Mouse (Mus musculus): ENCODE measurements at regions not wholly inside any gene's neighbourhood (a gene's known extent, or its start where the extent isn't known, plus 50 kb on each side); places are given as distances from the start of the nearest gene placed in this dataset.
"Not testable (repeated sequence)": the region's sequence is repeated elsewhere in the genome, so short reads cannot be mapped to it uniquely, and the experiment has no call there.

DNA sequence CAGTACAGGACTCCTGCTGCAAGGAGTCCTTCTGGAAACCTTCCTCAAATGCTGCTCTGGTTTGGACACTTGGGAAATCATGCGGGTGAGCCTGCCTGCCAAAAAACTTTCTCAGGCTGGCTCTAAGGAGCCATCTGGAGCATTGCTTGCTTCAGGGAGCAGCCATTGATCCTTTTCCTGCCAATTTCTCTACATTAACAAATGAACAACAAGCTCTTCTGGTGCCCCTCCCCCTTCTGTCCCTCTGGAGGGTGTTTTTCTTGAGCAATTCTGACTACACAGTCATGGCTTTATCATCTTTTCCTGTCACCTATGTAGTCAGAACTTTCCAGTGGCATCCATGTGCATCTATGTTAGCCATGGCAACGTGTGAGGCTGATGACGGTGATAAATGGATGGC, 84.5 kb downstream of the Fam43a start:
- DNase-seq (ENCODE audit: low spot score in 2 of 2): no peak

DNA sequence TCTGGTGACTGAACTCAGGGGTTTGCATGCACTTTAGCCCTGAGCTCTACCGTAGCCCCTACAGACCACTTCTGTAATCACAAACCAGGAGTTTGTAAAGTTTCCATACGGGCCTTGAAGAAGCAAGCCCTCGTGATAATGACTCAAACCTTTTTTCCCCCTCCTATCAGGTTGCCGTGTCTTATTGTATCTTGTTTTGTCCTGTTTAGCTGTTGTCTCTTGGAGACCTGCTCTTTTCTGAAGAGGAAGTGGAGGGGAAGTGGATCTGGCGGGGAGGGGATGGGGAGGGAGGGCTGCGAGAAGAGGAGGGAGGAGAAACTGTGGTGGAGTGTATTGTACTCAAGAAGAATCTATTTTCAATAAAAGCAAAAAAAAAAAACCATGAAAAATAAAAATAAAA, 87.0 kb downstream of the Fam43a start:
- DNase-seq (ENCODE audit: low spot score in 2 of 2): no peak

DNA sequence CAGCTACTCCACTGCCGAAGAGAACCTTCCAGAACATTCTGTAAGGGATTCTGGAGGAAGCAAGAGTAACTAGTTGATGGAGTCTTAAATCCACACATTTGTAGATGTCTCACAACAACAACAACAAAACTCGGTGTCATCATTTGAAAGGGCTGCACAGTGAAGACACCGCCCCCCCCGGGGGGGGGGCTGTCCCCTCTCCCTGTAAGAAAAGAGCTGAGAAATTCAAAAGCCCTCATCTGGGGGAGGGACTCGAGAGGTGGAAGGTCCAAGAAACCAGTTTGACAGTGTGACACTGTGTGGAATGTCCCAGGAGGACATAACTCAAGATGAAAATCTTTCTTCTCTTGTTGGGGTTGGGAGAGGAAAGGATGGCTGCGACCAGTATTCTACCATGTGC, 87.7 kb downstream of the Fam43a start:
- no peak for DNase-seq (ENCODE audit: low spot score in 2 of 2)

- DNase-seq (ENCODE audit: low spot score in 2 of 2): no peak
Measured at GRCm38 (mm10) chr16:30687682-30688081, 88.2 kb downstream of the Fam43a start.

- no peak for DNase-seq (ENCODE audit: low spot score in 2 of 2)
Measured at GRCm38 (mm10) chr16:30690531-30690930, 91.0 kb downstream of the Fam43a start.

GRCm38 (mm10) chr16:30691964-30692363, 92.4 kb downstream of the Fam43a start:
- no peak for DNase-seq (ENCODE audit: low spot score in 2 of 2)

GRCm38 (mm10) chr16:30692541-30693141, 93.1 kb downstream of the Fam43a start:
- no peak for DNase-seq (ENCODE audit: low spot score in 2 of 2)

- no peak for DNase-seq (ENCODE audit: low spot score in 2 of 2)
Measured at GRCm38 (mm10) chr16:30693206-30693605, 93.7 kb downstream of the Fam43a start.

DNA sequence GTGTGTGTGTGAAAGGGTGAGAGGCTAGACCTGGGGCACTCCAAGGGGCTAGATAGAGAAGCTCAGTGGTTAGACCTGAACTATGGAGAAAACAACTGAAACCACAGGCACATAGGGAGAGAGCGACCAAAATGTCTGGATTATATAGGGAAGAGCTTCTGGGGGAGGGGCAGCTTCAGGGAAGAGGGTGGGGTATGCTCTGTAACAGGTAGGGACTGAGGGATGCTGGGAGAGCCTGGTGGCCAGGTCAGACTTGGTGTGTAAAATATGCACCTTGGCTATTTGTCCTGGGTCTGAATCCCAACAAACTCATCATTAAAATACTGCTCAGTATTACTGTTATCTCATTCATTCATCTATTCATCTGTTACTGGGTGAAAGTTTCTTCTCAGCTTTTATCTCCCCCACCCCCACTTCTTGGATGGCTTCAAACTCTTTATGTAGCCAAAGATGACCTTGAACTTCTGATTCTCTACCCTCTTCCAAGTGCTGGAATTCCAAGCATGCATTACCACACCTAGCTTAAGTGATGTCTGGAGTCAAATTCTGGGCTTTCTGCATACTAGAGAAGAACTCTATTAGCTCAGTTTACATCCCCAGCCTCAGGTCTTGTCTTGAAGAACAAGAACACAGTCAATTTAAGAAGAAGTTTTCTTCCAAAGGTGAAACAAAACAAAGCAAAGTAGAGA, 94.5 kb downstream of the Fam43a start:
- no peak for DNase-seq (ENCODE audit: low spot score in 2 of 2)

DNA sequence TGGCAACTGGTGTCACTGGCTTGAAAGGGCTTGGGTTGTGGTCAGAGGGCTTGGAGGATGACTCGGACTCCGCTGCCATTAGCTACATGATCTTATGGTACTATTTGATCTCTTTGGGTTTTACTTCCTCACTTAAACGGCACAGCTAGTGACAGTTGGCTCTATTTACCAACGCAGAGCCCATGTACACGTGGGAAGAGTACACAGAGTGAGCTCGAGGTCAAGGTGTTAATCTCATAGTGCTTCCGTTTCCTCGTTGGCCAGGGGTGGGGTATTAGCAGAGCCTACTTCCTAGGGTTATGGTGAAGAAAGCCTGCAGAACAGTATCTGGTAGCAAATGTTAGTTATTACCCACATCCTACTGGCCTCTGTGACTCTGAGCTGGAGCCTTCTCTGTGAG, 96.2 kb downstream of the Fam43a start:
- no peak for DNase-seq (ENCODE audit: low spot score in 2 of 2)

GRCm38 (mm10) chr16:30697209-30697608, 97.7 kb downstream of the Fam43a start:
- no peak for DNase-seq (ENCODE audit: low spot score in 2 of 2)

GRCm38 (mm10) chr16:30697806-30698205, 98.3 kb downstream of the Fam43a start:
- DNase-seq (ENCODE audit: low spot score in 2 of 2): no peak

- DNase-seq (ENCODE audit: low spot score in 2 of 2): no peak
Measured at GRCm38 (mm10) chr16:30703831-30704230, 104.3 kb downstream of the Fam43a start.

- DNase-seq (ENCODE audit: low spot score in 2 of 2): no peak
Measured at GRCm38 (mm10) chr16:30709501-30709900, 110.0 kb downstream of the Fam43a start.

- DNase-seq (ENCODE audit: low spot score in 2 of 2): no peak
Measured at GRCm38 (mm10) chr16:30709975-30710374, 110.5 kb downstream of the Fam43a start.

DNA sequence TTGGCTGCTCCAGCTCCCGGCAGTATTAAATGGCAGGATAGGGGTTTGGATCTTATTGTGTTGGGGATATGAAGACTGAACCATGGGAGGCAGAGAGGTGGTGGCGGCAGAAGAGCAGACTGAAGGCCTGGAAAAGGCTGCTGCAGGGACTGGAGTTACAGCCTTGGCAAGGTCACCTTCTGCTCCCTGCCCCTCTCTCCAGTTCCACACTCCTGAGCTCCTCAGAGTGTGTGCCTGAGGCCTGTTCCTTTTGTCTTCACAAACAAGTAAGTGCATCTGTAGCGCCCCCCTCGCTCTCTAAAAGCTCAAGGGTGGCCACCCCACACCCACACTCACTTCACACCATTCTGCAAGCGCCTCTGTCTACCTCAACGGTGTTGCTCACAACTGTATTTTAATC, 113.0 kb downstream of the Fam43a start:
- no peak for DNase-seq (ENCODE audit: low spot score in 2 of 2)

- DNase-seq (ENCODE audit: low spot score in 2 of 2): not testable (repeated sequence)
Measured at GRCm38 (mm10) chr16:30717577-30717976, 118.1 kb downstream of the Fam43a start.

- DNase-seq (ENCODE audit: low spot score in 2 of 2): no peak
Measured at GRCm38 (mm10) chr16:30720791-30721190, 121.3 kb downstream of the Fam43a start.

DNA sequence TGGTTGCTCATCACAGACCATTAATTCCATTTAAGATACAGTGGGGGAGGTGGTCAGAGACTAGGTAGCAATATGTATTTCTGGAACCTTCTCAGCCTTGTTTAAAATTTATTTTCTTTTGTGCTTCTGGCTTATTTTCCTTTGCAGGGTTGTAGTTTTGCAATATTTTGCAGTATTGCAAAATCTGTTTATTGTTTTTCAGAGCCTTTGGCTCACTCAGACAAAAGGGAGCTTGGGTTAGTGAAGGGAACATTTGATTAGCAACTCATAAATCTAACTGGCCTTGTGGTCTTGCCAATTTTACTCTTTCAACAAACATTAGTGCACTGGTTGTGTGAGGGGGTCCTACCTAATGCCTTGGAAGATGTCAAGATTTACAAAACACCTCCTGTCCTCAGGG, 121.7 kb downstream of the Fam43a start:
- no peak for DNase-seq (ENCODE audit: low spot score in 2 of 2)

DNA sequence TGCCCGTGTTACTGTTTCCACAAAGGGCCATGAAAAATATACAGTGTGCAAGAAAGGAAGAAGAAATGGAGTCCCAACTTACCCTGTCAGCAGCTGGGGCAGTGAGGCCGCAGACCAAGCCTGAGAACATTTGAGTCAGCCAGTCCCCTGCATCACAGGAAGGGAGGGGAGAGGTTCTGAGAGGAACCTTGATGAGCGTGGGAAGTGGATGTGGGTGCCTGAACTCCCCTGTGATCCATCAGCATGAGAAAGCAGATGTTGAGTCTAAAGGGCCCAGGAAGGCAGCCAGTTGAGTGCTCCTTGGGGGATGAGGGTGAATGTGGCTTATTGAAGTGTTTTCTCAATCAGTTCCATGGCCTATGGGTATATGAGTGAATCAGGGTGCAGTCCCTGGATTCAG, 122.8 kb downstream of the Fam43a start:
- no peak for DNase-seq (ENCODE audit: low spot score in 2 of 2)

GRCm38 (mm10) chr16:30724591-30724990, 125.1 kb downstream of the Fam43a start:
- DNase-seq (ENCODE audit: low spot score in 2 of 2): no peak

DNA sequence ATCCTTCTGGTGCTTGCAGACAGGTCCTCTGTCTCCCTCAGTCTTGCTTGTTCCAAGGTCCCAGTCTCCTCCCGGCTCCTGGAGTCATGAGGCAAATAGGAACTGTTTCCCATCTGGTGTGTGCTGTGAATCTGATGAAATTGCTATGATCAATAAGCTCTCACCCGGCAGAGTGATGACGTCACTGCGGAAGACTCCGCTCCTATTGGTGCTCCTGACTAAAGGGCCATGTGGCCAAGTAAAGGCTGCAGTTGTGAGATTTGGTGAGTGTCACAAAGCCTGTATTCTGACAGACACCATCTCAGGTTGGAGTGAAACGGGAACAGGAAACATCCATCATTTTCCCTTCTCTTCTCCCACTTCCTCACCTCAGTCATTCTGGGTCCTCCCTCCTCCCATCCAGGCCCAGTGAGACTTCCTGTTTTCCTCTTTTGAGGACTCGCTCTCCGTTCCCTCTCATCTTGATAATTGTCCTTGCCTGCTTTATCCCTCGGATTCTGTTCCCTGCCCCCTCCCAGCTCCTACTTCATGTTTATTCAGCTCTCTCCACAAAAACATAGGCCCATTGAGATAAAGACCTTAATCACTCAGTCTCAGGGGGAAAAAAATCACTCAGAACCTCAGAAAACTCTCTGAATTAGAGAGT, 133.4 kb downstream of the Fam43a start:
- DNase-seq (ENCODE audit: low spot score in 2 of 2): no peak

DNA sequence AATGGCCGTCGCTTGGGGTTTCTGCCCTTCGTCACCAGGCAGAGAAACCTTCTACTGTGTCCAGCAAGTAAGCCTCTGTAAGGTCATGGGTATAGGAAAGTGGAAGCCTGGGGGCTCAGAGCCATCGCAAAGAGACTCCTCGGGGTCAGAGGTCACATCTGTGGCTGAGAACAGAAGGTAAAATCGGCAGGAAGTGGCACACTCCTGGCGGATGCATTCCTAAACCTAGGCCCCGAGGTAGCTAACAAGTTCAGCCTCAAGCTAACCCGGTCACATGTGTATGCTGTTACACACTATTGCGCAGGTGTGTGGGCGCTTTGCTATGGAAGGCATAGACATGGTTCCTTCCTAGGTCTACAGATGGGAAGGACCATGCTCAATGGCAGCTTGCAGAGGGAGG, 134.0 kb downstream of the Fam43a start:
- DNase-seq (ENCODE audit: low spot score in 2 of 2): no peak
